Mouse (Mus musculus) duodenum, adult 2 months (tissue): Measurements from ENCODE around the gene Mug1. TPM values are rescaled to one million over a fixed set of nuclear protein-coding genes. Genes with fewer than 3 reads are reported as not detected.

Experiments used
- polyA plus RNA-seq: library from polyadenylated mRNA; depleted of rRNA; stranded (reverse); fragments of >200 nt; gene quantifications from 2 replicates; pipeline ENCODE4 v1.2.3, GENCODE M21; 2012; ENCODE audit warnings: low replicate concordance; rRNA removed

The Mug1 gene
- polyA plus RNA-seq: 0.08 TPM in 1 of 2 replicates, not detected in the other

GRCm38 (mm10) chr6:121838271-121838670 is at the start of gene Mug1:
Gene Mug1, plus strand, starts transcription at chr6:121838541.

Other genes starting within 250 kb of the Mug1 start
- 0.06 TPM in 1 of 2 replicates, not detected in the other for gene A2m, start 203.2 kb upstream of the Mug1 start, polyA plus RNA-seq
- gene Gm7298, start 105.6 kb upstream of the Mug1 start, polyA plus RNA-seq: not detected in 2 replicates
- gene Mug2, start 168.2 kb downstream of the Mug1 start, polyA plus RNA-seq: not detected in 2 replicates